Mouse (Mus musculus): ENCODE results near the gene Bahcc1.

Bahcc1 gene

GRCm38 (mm10) chr11:120242726-120243530, 10.2 kb downstream of the Bahcc1 start:
- DNase-seq (ENCODE audit: low spot score in 2 of 2): no peak

- DNase-seq (ENCODE audit: low spot score in 2 of 2): no peak
These were observed 10.7 kb downstream of the Bahcc1 start for GRCm38 (mm10) chr11:120243531-120243820.

- DNase-seq (ENCODE audit: low spot score in 2 of 2): no peak
These were observed 15.5 kb downstream of the Bahcc1 start for GRCm38 (mm10) chr11:120248160-120248793.

- no peak for DNase-seq (ENCODE audit: low spot score in 2 of 2)
These were observed 16.2 kb downstream of the Bahcc1 start for GRCm38 (mm10) chr11:120248899-120249298.

- DNase-seq (ENCODE audit: low spot score in 2 of 2): no peak
These were observed 18.5 kb downstream of the Bahcc1 start for GRCm38 (mm10) chr11:120250991-120251949.

GRCm38 (mm10) chr11:120251950-120252308, 19.2 kb downstream of the Bahcc1 start:
- no peak for DNase-seq (ENCODE audit: low spot score in 2 of 2)

GRCm38 (mm10) chr11:120252398-120252797, 19.7 kb downstream of the Bahcc1 start:
- DNase-seq (ENCODE audit: low spot score in 2 of 2): no peak

GRCm38 (mm10) chr11:120252843-120253645, 20.3 kb downstream of the Bahcc1 start:
- no peak for DNase-seq (ENCODE audit: low spot score in 2 of 2)

GRCm38 (mm10) chr11:120253646-120254315, 21.0 kb downstream of the Bahcc1 start:
- no peak for DNase-seq (ENCODE audit: low spot score in 2 of 2)

- no peak for DNase-seq (ENCODE audit: low spot score in 2 of 2)
These were observed 21.7 kb downstream of the Bahcc1 start for GRCm38 (mm10) chr11:120254420-120254819.

- DNase-seq (ENCODE audit: low spot score in 2 of 2): peak in 1 of 2 experiments; percentile 64
These were observed 22.3 kb downstream of the Bahcc1 start for GRCm38 (mm10) chr11:120255038-120255437.

GRCm38 (mm10) chr11:120255499-120255898, 22.8 kb downstream of the Bahcc1 start:
- DNase-seq (ENCODE audit: low spot score in 2 of 2): no peak

GRCm38 (mm10) chr11:120256108-120256507, 23.4 kb downstream of the Bahcc1 start:
- DNase-seq (ENCODE audit: low spot score in 2 of 2): no peak

GRCm38 (mm10) chr11:120256543-120256942, 23.8 kb downstream of the Bahcc1 start:
- no peak for DNase-seq (ENCODE audit: low spot score in 2 of 2)

GRCm38 (mm10) chr11:120256981-120257820, 24.5 kb downstream of the Bahcc1 start:
- no peak for DNase-seq (ENCODE audit: low spot score in 2 of 2)

- DNase-seq (ENCODE audit: low spot score in 2 of 2): no peak
These were observed 25.2 kb downstream of the Bahcc1 start for GRCm38 (mm10) chr11:120257911-120258310.

- no peak for DNase-seq (ENCODE audit: low spot score in 2 of 2)
These were observed 26.3 kb downstream of the Bahcc1 start for GRCm38 (mm10) chr11:120258896-120259689.

GRCm38 (mm10) chr11:120259792-120260768, 27.3 kb downstream of the Bahcc1 start:
- no peak for DNase-seq (ENCODE audit: low spot score in 2 of 2)
